Mouse (Mus musculus) embryonic fibroblast, embryonic 13.5 days (primary cell): ENCODE data around the gene Sprtn.

Experiments
- CTCF ChIP-seq: IDR thresholded peaks from 2 replicates; pipeline ENCODE4 v1.5.1; 2011; ENCODE audit warnings: mild to moderate bottlenecking, control low read depth, low read length, moderate library complexity, borderline replicate concordance; ENCODE audit not compliant: insufficient read depth
- POLR2A ChIP-seq: IDR thresholded peaks from 2 replicates; pipeline ENCODE4 v1.6.1; 2011; ENCODE audit warnings: low read depth, mild to moderate bottlenecking, control low read depth, low read length, moderate library complexity

DNA sequence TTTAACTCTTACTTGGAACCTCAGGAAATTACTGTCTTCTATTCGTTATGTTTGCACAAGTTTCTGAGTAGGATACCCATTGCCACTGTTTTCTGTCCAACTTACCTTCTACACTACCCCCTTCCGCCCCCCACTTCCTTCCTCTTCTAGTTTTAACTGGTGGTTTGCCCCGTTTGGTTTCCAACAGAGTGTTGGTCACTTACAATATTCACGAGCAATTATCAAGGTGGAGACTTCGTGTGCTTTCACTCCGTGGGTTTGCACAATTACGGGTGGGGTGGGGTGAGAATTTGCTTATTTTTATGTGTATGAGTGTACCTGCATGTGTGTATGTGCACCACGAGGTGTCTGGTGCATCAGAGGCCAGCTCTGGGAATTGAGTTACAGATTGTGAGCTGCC, 34.0 kb upstream of the Sprtn start:
- TF ChIP-seq CTCF (no peak), POLR2A (no peak)
